Mouse (Mus musculus) left cerebral cortex, postnatal 10 days (tissue): ENCODE measurements at regions not wholly inside any gene's neighbourhood (a gene's known extent, or its start where the extent isn't known, plus 50 kb on each side); places are given as distances from the start of the nearest gene placed in this dataset.

ENCODE experiments used
- DNase-seq, 2 experiments: peaks; one replicate each; pipeline ENCODE4 v3.0.0; 2021 to 2022; ENCODE audit warnings: low spot score in 2 of 2, mixed read lengths in 1 of 2; ENCODE audit errors: extremely low spot score in 1 of 2
- intact Hi-C: fragments of 180-260 bp; cut with DNase I; formaldehyde crosslinking; loops from one replicate; pipeline ENCODE4 v1.15.1; 2025

GRCm38 (mm10) chr3:37887711-37888110 is 163.4 kb upstream of the Gm5148 start:
- DNase-seq: no peak
- intact Hi-C loops: loop anchor here (10.0 kb wide), 1 partner anchor 413 kb away; no protein-coding TSS in a partner anchor

- no peak for DNase-seq
- intact Hi-C loops: loop anchor here (10.0 kb wide), 1 partner anchor 412 kb away; no protein-coding TSS in a partner anchor
These were observed 162.6 kb upstream of the Gm5148 start for GRCm38 (mm10) chr3:37886705-37887454.

DNA sequence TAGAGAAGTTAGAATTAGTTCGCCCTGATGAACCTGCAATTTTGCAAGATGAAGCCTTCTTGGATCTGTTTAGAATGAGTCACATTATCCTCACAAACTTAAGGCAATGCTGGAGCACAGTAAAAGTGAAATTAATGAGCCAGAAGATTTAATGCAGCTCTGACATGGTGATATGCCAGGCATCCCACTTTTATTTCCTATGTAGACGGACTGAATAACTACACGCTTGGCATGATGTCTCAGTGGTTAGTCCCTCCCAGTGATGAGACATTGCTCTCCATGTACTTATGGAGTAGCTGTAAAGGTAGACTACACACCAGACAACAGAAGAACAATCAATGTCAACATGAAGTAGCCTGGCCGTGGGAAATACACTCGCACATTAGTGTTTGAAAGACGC is 161.5 kb upstream of the Gm5148 start:
- DNase-seq: no peak
- intact Hi-C loops: loop anchor here (10.0 kb wide), 1 partner anchor 411 kb away; no protein-coding TSS in a partner anchor

GRCm38 (mm10) chr3:37882417-37882816 is 158.1 kb upstream of the Gm5148 start:
- intact Hi-C loops: loop anchor here (10.0 kb wide), 1 partner anchor 408 kb away; no protein-coding TSS in a partner anchor

DNA sequence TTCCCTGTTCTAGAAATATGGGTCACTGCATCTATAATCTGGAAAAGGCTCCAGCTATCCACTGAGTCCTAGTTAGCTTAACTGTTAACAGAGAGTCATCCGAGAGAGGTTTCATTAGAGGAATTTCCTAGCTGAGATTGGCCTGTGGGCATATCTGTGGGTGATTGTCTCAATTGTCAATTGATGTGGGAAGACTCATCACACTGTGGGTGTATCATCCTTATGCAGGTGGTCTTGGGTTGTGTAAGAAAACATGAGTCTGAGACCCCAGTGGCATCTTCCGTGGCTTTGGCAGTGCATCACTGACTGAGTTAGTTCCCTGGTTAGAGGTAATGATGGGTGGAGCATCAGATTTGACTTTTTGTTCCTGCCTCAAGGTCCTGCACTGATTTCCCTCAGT is 156.7 kb upstream of the Gm5148 start:
- intact Hi-C loops: loop anchor here (10.0 kb wide), 1 partner anchor 406 kb away; no protein-coding TSS in a partner anchor
- DNase-seq: no peak

More at GRCm38 (mm10) chr3:37882417-37882816, 158.1 kb upstream of the Gm5148 start:
- peak in 1 of 2 experiments; percentile 19 for DNase-seq

- intact Hi-C loops: no loop called here
- no peak for DNase-seq
These were observed 154.8 kb upstream of the Gm5148 start for GRCm38 (mm10) chr3:37879056-37879455.

DNA sequence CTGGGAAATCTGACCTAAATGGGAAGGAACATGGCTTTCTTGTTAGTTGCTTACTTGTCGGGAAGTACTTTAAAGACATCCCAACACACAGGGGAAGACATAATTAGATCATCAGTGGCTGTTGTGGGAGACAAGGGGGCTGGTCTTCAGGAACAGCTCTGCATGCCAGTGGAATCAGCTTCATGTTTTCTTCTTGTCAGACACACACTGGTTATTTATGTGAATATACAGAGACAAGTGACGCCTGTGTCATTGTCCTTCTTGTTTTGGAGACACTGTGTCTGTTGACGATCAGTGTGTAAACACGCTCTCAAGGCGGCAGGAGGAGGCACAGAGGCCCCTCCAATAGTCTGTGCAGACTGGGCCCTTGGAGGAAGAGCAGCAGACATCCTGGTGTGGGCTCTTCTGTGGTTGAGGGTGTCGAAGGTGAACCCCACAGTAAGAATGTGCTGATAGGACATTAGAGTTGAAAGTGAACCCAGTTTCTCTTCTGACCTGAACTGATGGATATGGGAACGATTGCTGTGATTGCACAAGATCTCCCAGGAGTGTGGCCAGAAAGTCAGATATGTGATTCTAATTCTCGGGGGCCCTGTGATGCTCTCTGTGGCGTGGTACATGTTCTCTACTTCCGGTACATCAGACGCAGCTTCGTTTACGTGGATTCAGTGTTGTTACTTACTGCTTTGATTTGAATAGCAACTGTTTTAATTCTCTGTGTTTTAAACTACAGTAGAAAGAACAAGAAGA is 151.9 kb upstream of the Gm5148 start:
- no peak for DNase-seq
- intact Hi-C loops: no loop called here

- intact Hi-C loops: no loop called here
- peak; percentile 32 to 65 for DNase-seq
These were observed 151.2 kb upstream of the Gm5148 start for GRCm38 (mm10) chr3:37875331-37876015.

DNA sequence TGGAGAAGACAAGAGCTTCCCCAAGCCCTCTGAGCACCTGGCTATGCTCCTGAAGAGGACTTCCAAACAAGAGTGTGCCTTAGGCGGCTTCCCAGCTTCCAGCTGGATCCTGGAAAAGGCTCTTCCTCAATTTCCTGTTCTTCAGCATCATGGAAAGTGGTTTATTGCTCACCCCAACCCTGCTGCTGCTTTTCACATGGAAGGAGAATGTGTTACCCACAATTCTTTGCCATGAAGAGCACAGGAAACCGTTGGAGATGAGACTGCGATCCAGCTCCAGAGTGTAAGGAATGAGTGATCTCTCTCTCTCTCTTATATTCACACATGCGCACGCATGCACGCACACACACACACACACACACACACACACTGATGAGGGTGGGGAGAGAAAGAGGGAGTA is 150.6 kb upstream of the Gm5148 start:
- DNase-seq: no peak
- intact Hi-C loops: no loop called here

- intact Hi-C loops: no loop called here
- DNase-seq: no peak
These were observed 150.1 kb upstream of the Gm5148 start for GRCm38 (mm10) chr3:37874346-37874745.

DNA sequence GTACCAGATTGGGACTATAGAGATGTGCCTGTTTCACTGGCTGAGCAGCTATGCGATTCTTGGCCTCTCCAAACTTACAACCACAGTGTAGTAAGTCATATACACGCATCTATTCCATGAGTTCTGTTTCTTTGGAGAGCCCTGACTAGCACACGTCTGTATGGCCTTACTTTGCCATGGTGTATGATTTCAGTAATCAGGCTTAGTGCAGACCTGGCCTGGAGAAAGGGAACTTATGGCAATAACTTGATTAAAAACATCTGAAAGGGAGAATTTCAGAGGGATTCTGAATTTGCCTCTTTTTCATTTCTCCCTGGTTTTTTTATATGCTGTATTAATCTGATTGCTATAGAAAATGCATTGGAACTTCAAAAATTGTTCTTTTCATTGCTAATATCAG is 148.0 kb upstream of the Gm5148 start:
- no peak for DNase-seq
- intact Hi-C loops: no loop called here

- intact Hi-C loops: no loop called here
- no peak for DNase-seq
These were observed 146.8 kb upstream of the Gm5148 start for GRCm38 (mm10) chr3:37871076-37871475.

DNA sequence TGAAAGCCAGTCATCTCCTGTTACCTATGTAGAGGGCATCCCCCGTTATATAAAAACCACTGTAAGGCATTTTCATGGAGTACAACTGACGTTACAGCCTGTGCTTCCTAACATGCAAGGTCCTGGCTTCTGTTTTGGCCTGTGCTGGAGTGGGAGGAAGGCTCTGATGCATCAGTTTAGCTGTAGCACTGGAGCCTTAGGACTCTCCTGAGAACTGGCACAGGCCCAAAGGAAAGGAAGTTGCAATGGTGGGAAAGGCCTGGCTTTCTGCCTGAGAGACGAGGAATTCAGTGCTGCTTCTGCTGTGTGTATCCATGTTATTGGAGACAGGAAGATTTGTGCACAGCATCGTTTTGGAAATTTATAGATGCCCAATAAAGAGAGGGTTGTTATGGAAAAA is 144.2 kb upstream of the Gm5148 start:
- intact Hi-C loops: no loop called here
- peak in 1 of 2 experiments; percentile 58 for DNase-seq

DNA sequence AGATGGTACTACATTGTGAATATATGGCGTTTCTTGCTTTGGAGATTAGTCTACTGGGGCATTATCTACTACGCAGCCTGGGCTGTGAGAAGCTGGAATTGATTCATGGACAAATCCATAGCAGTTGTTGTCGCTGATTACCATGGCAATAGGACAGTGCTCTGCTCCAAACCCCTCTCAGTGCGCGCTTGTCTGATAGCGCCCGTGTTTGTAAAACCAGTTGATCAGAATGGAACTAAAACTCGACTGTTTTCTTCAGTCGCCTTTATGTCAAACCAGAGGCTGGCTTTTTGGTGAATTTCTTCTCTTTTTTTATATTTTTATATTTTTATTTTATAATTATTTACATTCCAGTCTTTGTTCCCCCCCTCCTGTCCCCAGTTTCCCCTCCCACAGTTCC is 138.5 kb upstream of the Gm5148 start:
- no peak for DNase-seq
- intact Hi-C loops: no loop called here

- no peak for DNase-seq
- intact Hi-C loops: no loop called here
These were observed 136.6 kb upstream of the Gm5148 start for GRCm38 (mm10) chr3:37860715-37861461.

DNA sequence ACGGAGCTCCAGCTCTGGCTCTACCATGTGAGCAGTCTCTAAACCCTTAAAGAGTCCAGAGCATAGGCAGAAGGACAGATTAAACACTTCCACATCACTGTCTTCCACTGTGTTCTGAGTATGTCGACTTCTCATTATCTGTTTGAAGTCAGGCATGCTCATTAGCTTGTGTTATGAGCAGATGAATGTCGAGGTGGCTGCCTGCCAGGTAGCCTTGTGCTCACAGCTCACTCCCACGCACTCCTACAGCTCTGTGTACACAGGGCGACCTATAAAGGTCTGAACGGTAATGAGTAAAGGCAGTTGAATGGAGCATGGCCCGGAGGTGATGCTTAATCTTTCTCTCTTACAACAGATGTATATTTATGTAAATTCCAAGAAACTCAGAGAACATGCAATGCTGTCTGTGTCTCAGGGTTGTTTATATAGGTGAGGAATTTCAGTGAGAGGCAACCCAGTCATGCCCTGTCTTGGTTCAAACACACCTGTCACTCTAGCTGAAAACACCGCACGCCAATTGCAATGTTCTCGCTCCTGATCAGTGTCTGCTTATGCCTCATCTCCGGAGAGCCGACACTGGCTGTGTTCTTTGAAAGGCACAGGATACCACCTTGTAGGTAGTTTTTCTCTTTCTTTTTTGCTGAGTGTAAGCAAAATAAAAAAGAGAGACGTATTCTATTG is 135.9 kb upstream of the Gm5148 start:
- DNase-seq: peak in 1 of 2 experiments; percentile 53
- intact Hi-C loops: no loop called here

DNA sequence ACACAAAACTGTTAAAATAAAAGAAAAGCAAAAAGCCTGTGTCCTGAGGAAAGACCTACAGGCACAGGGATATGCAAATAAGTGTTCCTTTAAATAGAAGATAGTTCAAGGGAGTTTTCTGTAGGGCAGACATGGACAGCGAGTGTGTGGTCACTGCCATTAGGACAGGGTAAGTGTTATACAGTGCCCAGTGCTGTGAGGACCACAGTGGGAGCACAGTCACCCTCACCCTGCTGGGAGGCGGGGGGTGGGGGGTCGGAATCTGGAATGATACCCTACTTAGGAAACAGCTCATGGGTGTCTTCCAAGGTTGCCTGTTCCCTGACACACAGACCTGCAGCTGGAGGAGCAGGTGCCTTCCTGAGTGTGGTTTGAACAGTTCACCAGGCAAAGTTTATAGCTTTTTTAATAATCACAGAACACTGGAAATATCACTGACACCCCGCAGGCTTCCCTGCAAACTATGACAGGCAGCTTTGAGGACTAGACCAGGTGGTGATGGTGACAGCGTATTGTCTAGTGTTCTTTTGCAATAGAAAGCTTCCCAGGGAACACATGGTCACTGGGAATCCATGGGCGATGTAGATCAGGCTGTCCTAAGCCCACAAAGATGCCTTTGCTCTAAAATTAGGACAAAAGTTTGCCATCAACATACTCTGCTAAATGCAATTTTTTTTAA is 134.5 kb upstream of the Gm5148 start:
- no peak for DNase-seq
- intact Hi-C loops: no loop called here
